Mouse (Mus musculus) cerebral cortex, adult 2 months (tissue): ENCODE data around the gene Chmp4b.

ENCODE experiments used
- WGBS: fragments of 180-500 bp; shearing (Covaris S2); methylation state at CpG from one replicate; pipeline ENCODE4 v1.1.7; 2018; 5-methylcytosine and 5-hydroxymethylcytosine counted together

Chmp4b gene

GRCm38 (mm10) chr2:154682712-154683111, 31.2 kb downstream of the Chmp4b start:
- 39% methylated on average over 1 of the region's 1 CpGs for WGBS

- 90% methylated on average over 7 of the region's 7 CpGs for WGBS
These were observed 33.5 kb downstream of the Chmp4b start for GRCm38 (mm10) chr2:154684901-154685470.

- 88% methylated on average over 3 of the region's 3 CpGs for WGBS
These were observed 34.3 kb downstream of the Chmp4b start for GRCm38 (mm10) chr2:154685772-154686171.

GRCm38 (mm10) chr2:154686819-154687218, 35.3 kb downstream of the Chmp4b start:
- WGBS = 92% methylated on average over 3 of the region's 3 CpGs

- WGBS = 81% methylated on average over 14 of the region's 14 CpGs
These were observed 37.9 kb downstream of the Chmp4b start for GRCm38 (mm10) chr2:154689391-154689790.

- WGBS = 81% methylated on average over 5 of the region's 5 CpGs
These were observed 39.5 kb downstream of the Chmp4b start for GRCm38 (mm10) chr2:154690959-154691358.

- WGBS = 69% methylated on average over 11 of the region's 11 CpGs
These were observed 41.9 kb downstream of the Chmp4b start for GRCm38 (mm10) chr2:154693186-154693940.

GRCm38 (mm10) chr2:154693941-154694256, 42.4 kb downstream of the Chmp4b start:
- WGBS = 82% methylated on average over 12 of the region's 12 CpGs

GRCm38 (mm10) chr2:154695690-154696089, 44.2 kb downstream of the Chmp4b start:
- 71% methylated on average over 8 of the region's 8 CpGs for WGBS

GRCm38 (mm10) chr2:154696660-154697059, 45.2 kb downstream of the Chmp4b start:
- WGBS = 87% methylated on average over 3 of the region's 3 CpGs

- 98% methylated on average over 4 of the region's 4 CpGs for WGBS
These were observed 47.9 kb downstream of the Chmp4b start for GRCm38 (mm10) chr2:154699360-154699759.

GRCm38 (mm10) chr2:154700177-154700576, 48.7 kb downstream of the Chmp4b start:
- WGBS = 94% methylated on average over 2 of the region's 2 CpGs

GRCm38 (mm10) chr2:154702637-154703315, 51.3 kb downstream of the Chmp4b start:
- WGBS = 3% methylated on average over 17 of the region's 17 CpGs

GRCm38 (mm10) chr2:154706526-154707280, 55.2 kb downstream of the Chmp4b start:
- WGBS = 82% methylated on average over 11 of the region's 11 CpGs

- 85% methylated on average over 7 of the region's 7 CpGs for WGBS
These were observed 55.8 kb downstream of the Chmp4b start for GRCm38 (mm10) chr2:154707284-154707683.

GRCm38 (mm10) chr2:154707830-154708385, 56.4 kb downstream of the Chmp4b start:
- WGBS = 61% methylated on average over 7 of the region's 7 CpGs

- 68% methylated on average over 3 of the region's 3 CpGs for WGBS
These were observed 60.2 kb downstream of the Chmp4b start for GRCm38 (mm10) chr2:154711701-154712100.

- 19% methylated on average over 5 of the region's 5 CpGs for WGBS
These were observed 60.8 kb downstream of the Chmp4b start for GRCm38 (mm10) chr2:154712271-154712677.

- WGBS = 43% methylated on average over 6 of the region's 6 CpGs
These were observed 61.6 kb downstream of the Chmp4b start for GRCm38 (mm10) chr2:154713083-154713482.

- 69% methylated on average over 3 of the region's 3 CpGs for WGBS
These were observed 62.5 kb downstream of the Chmp4b start for GRCm38 (mm10) chr2:154713964-154714363.

GRCm38 (mm10) chr2:154716586-154716985, 65.1 kb downstream of the Chmp4b start:
- 96% methylated on average over 4 of the region's 4 CpGs for WGBS
